Mouse (Mus musculus): ENCODE results near the gene Slc5a5.

- TF ChIP-seq CTCF (IDR thresholded peaks at IDR 0.05; ENCODE audit: low read depth, low read length) (no peak), GATA2 (IDR thresholded peaks at IDR 0.05; ENCODE audit: borderline replicate concordance, low read depth, low read length) (no peak), GATA1 (IDR thresholded peaks at IDR 0.05; ENCODE audit: borderline replicate concordance, low read length) (no peak)
These were observed 16.2 kb downstream of the Slc5a5 start for GRCm38 (mm10) chr8:70876382-70876781.
